Mouse (Mus musculus) spleen, postnatal 36 days (tissue): ENCODE measurements around the gene Gm34653.
"Not testable (repeated sequence)": the region's sequence is repeated elsewhere in the genome, so short reads cannot be mapped to it uniquely, and the experiment has no call there.

Experiments used
- DNase-seq, 2 experiments: peaks; one replicate each; pipeline ENCODE4 v3.0.0; 2022; ENCODE audit warnings: low spot score in 2 of 2, mixed read lengths in 1 of 2

Gene Gm34653

GRCm38 (mm10) chr2:34832766-34833457, at the start of gene Gm34653:
Gene Gm34653, plus strand, starts transcription at chr2:34833007.
- DNase-seq: not testable (repeated sequence)

GRCm38 (mm10) chr2:34783064-34784020, 49.5 kb upstream of the Gm34653 start:
- peak; percentile 65 to 80 for DNase-seq

- peak; percentile 48 to 66 for DNase-seq
Measured at GRCm38 (mm10) chr2:34784085-34784484, 48.7 kb upstream of the Gm34653 start.

- DNase-seq: peak; percentile 79 to 85
Measured at GRCm38 (mm10) chr2:34790282-34790681, 42.5 kb upstream of the Gm34653 start.

GRCm38 (mm10) chr2:34792543-34792942, 40.3 kb upstream of the Gm34653 start:
- DNase-seq: not testable (repeated sequence)

- DNase-seq: no peak
Measured at GRCm38 (mm10) chr2:34794511-34794910, 38.3 kb upstream of the Gm34653 start.

- DNase-seq: peak in 1 of 2 experiments; percentile 50
Measured at GRCm38 (mm10) chr2:34795426-34795825, 37.4 kb upstream of the Gm34653 start.

GRCm38 (mm10) chr2:34799357-34800256, 33.2 kb upstream of the Gm34653 start, which contains the start of gene Rabepk:
Gene Rabepk, minus strand, starts transcription at chr2:34799912.
- peak; percentile 87 to 90 for DNase-seq

- DNase-seq: no peak
Measured at GRCm38 (mm10) chr2:34800371-34800770, 32.4 kb upstream of the Gm34653 start.

GRCm38 (mm10) chr2:34801516-34802482, 31.0 kb upstream of the Gm34653 start:
- peak; percentile 97 to 99 for DNase-seq

- not testable (repeated sequence) for DNase-seq
Measured at GRCm38 (mm10) chr2:34802565-34803245, 30.1 kb upstream of the Gm34653 start.

- DNase-seq: no peak
Measured at GRCm38 (mm10) chr2:34803746-34804145, 29.1 kb upstream of the Gm34653 start.

GRCm38 (mm10) chr2:34804172-34804571, 28.6 kb upstream of the Gm34653 start:
- no peak for DNase-seq

- DNase-seq: peak; percentile 22 to 47
Measured at GRCm38 (mm10) chr2:34804815-34805214, 28.0 kb upstream of the Gm34653 start.

GRCm38 (mm10) chr2:34805364-34805950, 27.4 kb upstream of the Gm34653 start:
- no peak for DNase-seq

GRCm38 (mm10) chr2:34808057-34808456, 24.8 kb upstream of the Gm34653 start:
- DNase-seq: no peak

GRCm38 (mm10) chr2:34809568-34809967, 23.2 kb upstream of the Gm34653 start:
- no peak for DNase-seq

- no peak for DNase-seq
Measured at GRCm38 (mm10) chr2:34810775-34811174, 22.0 kb upstream of the Gm34653 start.

- no peak for DNase-seq
Measured at GRCm38 (mm10) chr2:34812706-34813105, 20.1 kb upstream of the Gm34653 start.
